ENCODE assay signal across 27 mouse cellular contexts in the genomic region with DNA sequence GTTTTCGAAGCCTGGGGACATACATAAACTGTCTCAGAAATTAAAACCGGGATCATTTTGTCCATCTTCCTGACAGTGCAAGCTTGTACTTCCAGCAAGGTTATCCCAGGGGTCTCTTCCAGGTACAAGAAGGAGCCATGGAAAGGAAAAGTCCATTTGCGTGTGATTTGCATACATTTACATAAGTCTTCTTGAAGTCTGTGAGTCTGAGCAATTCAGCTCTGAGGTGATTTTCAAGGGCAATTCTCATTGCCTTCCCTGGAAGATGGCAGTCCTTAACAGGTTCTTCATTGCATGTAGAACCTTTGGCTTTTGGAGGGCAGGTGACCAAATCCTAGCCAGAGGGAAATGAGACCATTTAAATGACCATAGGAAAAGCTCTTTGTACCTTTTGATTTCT.
DNase-seq lines count a peak whose midpoint lies in the region; ATAC-seq lines count a peak whose summit lies in the region.
"Had no signal": no experiment of that assay in that cellular context is flagged by ENCODE, and none has a peak within 500 bp of the region (broad histone marks: within the 10 kb centered on the region; RNA-seq: fewer than 3 reads in every experiment).

No protein-coding gene starts in this region.

- H3K4me1 ChIP-seq in hindbrain, embryonic 13.5 days (replicated peaks): no peaks in the 10 kb centered on the region
- H3K4me1 ChIP-seq in hindbrain, embryonic 11.5 days (replicated peaks; ENCODE audit: control insufficient read depth, insufficient read depth, low read length): no peaks in the 10 kb centered on the region
- H3K4me1 ChIP-seq: embryonic facial prominence, embryonic 12.5 days; embryonic facial prominence, embryonic 15.5 days; forebrain, embryonic 15.5 days; heart, embryonic 13.5 days; hindbrain, embryonic 12.5 days had no signal

- no peak for DNase-seq in hindbrain, embryonic 11.5 days (ENCODE audit: low spot score)
- DNase-seq in thymus, postnatal 0 days (ENCODE audit: low spot score): peak; percentile 1
- no peak for DNase-seq in thymus, postnatal 25 days
- peak; percentile 1 for DNase-seq in induced T-regulatory cell, adult 2 months (ENCODE audit: low read depth)
- DNase-seq in adrenal gland, postnatal 4 days (ENCODE audit: low spot score in 2 of 2): no peak
- DNase-seq: adrenal gland, adult 8-10 months; adrenal gland, postnatal 25 days; cerebellum, adult 11 months; cerebellum, adult 2 months; cerebellum, adult 9-11 months; cerebellum, postnatal 25 days; gastrocnemius, postnatal 25 days; heart, adult 18-20 months; heart, postnatal 14 days; heart, postnatal 4 days had no signal

- no peaks in the 10 kb centered on the region for H3K27me3 ChIP-seq in hindbrain, embryonic 13.5 days
- no peaks in the 10 kb centered on the region for H3K27me3 ChIP-seq in hindbrain, embryonic 11.5 days (ENCODE audit: control insufficient read depth, insufficient read depth, low read length)
- H3K27me3 ChIP-seq: embryonic facial prominence, embryonic 12.5 days; embryonic facial prominence, embryonic 15.5 days; forebrain, embryonic 15.5 days; heart, embryonic 13.5 days; hindbrain, embryonic 12.5 days; Patski had no signal

- no peak overlapping the region for H3K4me2 ChIP-seq in hindbrain, embryonic 13.5 days
- H3K4me2 ChIP-seq in hindbrain, embryonic 11.5 days (replicated peaks; ENCODE audit: low read depth, low read length): no peak overlapping the region
- H3K4me2 ChIP-seq: embryonic facial prominence, embryonic 12.5 days; embryonic facial prominence, embryonic 15.5 days; forebrain, embryonic 15.5 days; heart, embryonic 13.5 days; hindbrain, embryonic 12.5 days had no signal

- no peaks in the 10 kb centered on the region for H3K36me3 ChIP-seq in hindbrain, embryonic 13.5 days
- no peaks in the 10 kb centered on the region for H3K36me3 ChIP-seq in hindbrain, embryonic 11.5 days (ENCODE audit: control insufficient read depth, insufficient read depth, low read length)
- H3K36me3 ChIP-seq: embryonic facial prominence, embryonic 12.5 days; embryonic facial prominence, embryonic 15.5 days; forebrain, embryonic 15.5 days; G1E; heart, embryonic 13.5 days; hindbrain, embryonic 12.5 days had no signal

- no peak for ATAC-seq in hindbrain, embryonic 13.5 days (ENCODE audit: low FRiP score)
- ATAC-seq in hindbrain, embryonic 11.5 days (ENCODE audit: low FRiP score): no peak
- ATAC-seq in megakaryocyte progenitor cell, adult 5-6 weeks (replicated peaks; ENCODE audit: poor library complexity): no peak
- ATAC-seq: activated CD4-positive, CD25-positive, alpha-beta regulatory T cell, adult 4 months; forebrain, embryonic 15.5 days; hindbrain, embryonic 16.5 days; inflammation-experienced regulatory T-cells, adult 6 months; Patski had no signal

- no peak overlapping the region for H3K4me3 ChIP-seq in hindbrain, embryonic 13.5 days
- H3K4me3 ChIP-seq in hindbrain, embryonic 11.5 days (ENCODE audit: low read depth, low read length): no peak overlapping the region
- H3K4me3 ChIP-seq: embryonic facial prominence, embryonic 12.5 days; embryonic facial prominence, embryonic 15.5 days; forebrain, embryonic 15.5 days; heart, embryonic 13.5 days; hindbrain, embryonic 12.5 days had no signal

- WGBS in hindbrain, embryonic 13.5 days: 65% methylated on average over 3 of the region's 3 CpGs
- 68% methylated on average over 3 of the region's 3 CpGs for WGBS in hindbrain, embryonic 11.5 days

- no peaks in the 10 kb centered on the region for H3K9me3 ChIP-seq in hindbrain, embryonic 13.5 days
- no peaks in the 10 kb centered on the region for H3K9me3 ChIP-seq in hindbrain, embryonic 11.5 days (ENCODE audit: control insufficient read depth, low read length)
- H3K9me3 ChIP-seq: embryonic facial prominence, embryonic 12.5 days; embryonic facial prominence, embryonic 15.5 days; forebrain, embryonic 15.5 days; heart, embryonic 13.5 days; hindbrain, embryonic 12.5 days had no signal

- no peak overlapping the region for H3K9ac ChIP-seq in hindbrain, embryonic 13.5 days
- H3K9ac ChIP-seq in hindbrain, embryonic 11.5 days (ENCODE audit: low read depth, low read length): no peak overlapping the region
- H3K9ac ChIP-seq: embryonic facial prominence, embryonic 12.5 days; embryonic facial prominence, embryonic 15.5 days; forebrain, embryonic 15.5 days; heart, embryonic 13.5 days; hindbrain, embryonic 12.5 days had no signal

- H3K27ac ChIP-seq in hindbrain, embryonic 13.5 days: 0 out of 2 replicates have a peak overlapping the region, but pooled peaks have one; percentile 18
- no peak overlapping the region for H3K27ac ChIP-seq in hindbrain, embryonic 11.5 days (ENCODE audit: low read depth, low read length)
- H3K27ac ChIP-seq: embryonic facial prominence, embryonic 12.5 days; embryonic facial prominence, embryonic 15.5 days; forebrain, embryonic 15.5 days; heart, embryonic 13.5 days had no signal

Comparison
In these comparisons a context has a peak if more than half of its experiments do, and no peak if none do; other contexts are left out.
1. DNase-seq: peak in thymus, postnatal 0 days (single experiment) and induced T-regulatory cell, adult 2 months (single experiment); none in hindbrain, embryonic 11.5 days (single experiment), thymus, postnatal 25 days (single experiment) and adrenal gland, postnatal 4 days (0 of 2).